Mouse (Mus musculus): ENCODE results near the gene Olfr311.

DNA sequence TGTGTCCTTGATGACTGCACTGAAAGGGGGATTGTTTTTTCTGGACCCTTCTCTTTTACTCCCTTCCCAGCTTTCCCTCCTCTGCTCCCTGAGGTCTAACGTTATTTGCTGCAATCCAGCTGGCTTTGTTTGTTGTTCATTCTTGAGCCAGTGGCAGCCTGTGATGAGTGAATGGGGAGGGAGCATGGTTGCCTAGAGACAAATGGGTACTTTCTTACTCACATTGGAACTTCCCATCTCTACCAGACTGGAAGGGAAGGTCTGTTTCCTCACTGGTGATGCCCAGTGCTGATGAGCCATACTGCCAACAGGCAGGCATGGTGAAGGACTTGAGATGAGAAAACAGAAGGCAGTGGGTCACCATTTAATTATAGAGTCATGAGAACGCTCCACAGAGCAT, 10.7 kb downstream of the Olfr311 start:
- TF ChIP-seq CTCF (IDR thresholded peaks at IDR 0.05; ENCODE audit: control insufficient read depth, insufficient read depth, insufficient read length) (no peak), CEBPB (IDR thresholded peaks at IDR 0.05; ENCODE audit: low read depth) (no peak)

All from C2C12 (cell line).